Mouse (Mus musculus) ES-E14 (cell line): ENCODE results near the gene Apof. TPM values are rescaled to one million over a fixed set of nuclear protein-coding genes. Genes with fewer than 3 reads are reported as not detected.

Experiments
- DNase-seq: peaks from one replicate; pipeline ENCODE4 v3.0.0-alpha.2; 2013; ENCODE audit warnings: low read depth, low spot score
- H3K27ac ChIP-seq: 2 replicates; pipeline ENCODE4 v1.5.1; 2012; ENCODE audit warnings: low read depth, mild to moderate bottlenecking, low read length, moderate library complexity, mixed read lengths; ENCODE audit not compliant: poor library complexity, insufficient read depth, severe bottlenecking
- H3K36me3 ChIP-seq: 2 replicates; pipeline ENCODE4 v1.6.1; 2012; ENCODE audit warnings: mild to moderate bottlenecking, low read length, moderate library complexity, mixed read lengths; ENCODE audit not compliant: control insufficient read depth, poor library complexity, insufficient read depth, severe bottlenecking
- H3K4me1 ChIP-seq, 2 experiments: fragments of 150-350 bp in 1 of 2; sonication (generic) in 1 of 2; 2 replicates each; pipeline ENCODE4 v1.6.1; 2012; ENCODE audit warnings: low read length in 2 of 2, mild to moderate bottlenecking in 1 of 2, mixed read lengths in 1 of 2; ENCODE audit not compliant: control insufficient read depth in 2 of 2, insufficient read depth in 2 of 2, poor library complexity in 1 of 2
- H3K4me3 ChIP-seq, 2 experiments: fragments of 150-350 bp in 1 of 2; sonication (generic) in 1 of 2; 2 replicates each; pipeline ENCODE4 v1.5.1; 2012; ENCODE audit warnings: low read length in 2 of 2, low read depth in 1 of 2, mild to moderate bottlenecking in 1 of 2, mixed read lengths in 1 of 2; ENCODE audit not compliant: insufficient read depth in 1 of 2, poor library complexity in 1 of 2, severe bottlenecking in 1 of 2
- H3K9ac ChIP-seq: 2 replicates; pipeline ENCODE4 v1.6.1; 2012; ENCODE audit warnings: low read depth, mild to moderate bottlenecking, low read length, mixed read lengths; ENCODE audit not compliant: poor library complexity, insufficient read depth, severe bottlenecking
- H3K9me3 ChIP-seq: fragments of 150-350 bp; sonication (generic); 2 replicates; pipeline ENCODE4 v1.6.1; 2012; ENCODE audit warnings: low read depth, mild to moderate bottlenecking, low read length; ENCODE audit not compliant: control insufficient read depth, insufficient read depth
- CHD2 ChIP-seq: IDR thresholded peaks from 2 replicates; pipeline ENCODE4 v1.6.1; 2014; ENCODE audit warnings: mild to moderate bottlenecking, low read depth, low read length, inconsistent platforms
- HCFC1 ChIP-seq: IDR thresholded peaks from 2 replicates; pipeline ENCODE4 v1.6.1; 2012; ENCODE audit warnings: low read length, inconsistent platforms, borderline replicate concordance; ENCODE audit not compliant: insufficient read depth
- MAFK ChIP-seq: IDR thresholded peaks from 2 replicates; pipeline ENCODE4 v1.6.1; 2014; ENCODE audit warnings: mild to moderate bottlenecking, low read depth, low read length, inconsistent platforms; ENCODE audit not compliant: insufficient read depth
- ZC3H11A ChIP-seq: IDR thresholded peaks from 2 replicates; pipeline ENCODE4 v1.6.1; 2012; ENCODE audit warnings: low read depth, mild to moderate bottlenecking, inconsistent platforms, low read length, borderline replicate concordance
- ZNF384 ChIP-seq: IDR thresholded peaks from 2 replicates; pipeline ENCODE4 v1.6.1; 2012; ENCODE audit warnings: low read depth, low read length, inconsistent platforms
- in situ Hi-C, 2 experiments: fragments of 600-800 bp; cut with MboI; formaldehyde crosslinking; loops; one replicate each; pipeline ENCODE4 v1.15.1; 2025; ENCODE audit warnings: low sequenced_read_pairs in 2 of 2, inconsistent platforms in 1 of 2; ENCODE audit not compliant: unreplicated experiment in 2 of 2
- total RNA-seq: library from RNA; depleted of rRNA; stranded (reverse); fragments of 300-350 nt; gene quantifications from 2 replicates; pipeline ENCODE4 v1.2.3, GENCODE M21; 2012; rRNA removed

Apof gene
- total RNA-seq, result 1.4 and 2.1 TPM in 2 replicates

GRCm38 (mm10) chr10:128268371-128268770 is at the start of gene Apof:
Apof (plus strand) TSS chr10:128268671.
- H3K9me3 ChIP-seq, result no peaks in the 10 kb centered on the region
- TF ChIP-seq ZNF384, result no peak
- H3K27ac ChIP-seq, result no peak within 1 kb of the TSS
- no peak within 1 kb of the TSS for H3K9ac ChIP-seq
- peaks cover 6 to 7% of the 10 kb centered on the region in 2 experiments; a peak in 2 of 4 replicates for H3K4me1 ChIP-seq
- in situ Hi-C loops, result no loop called here
- DNase-seq, result no peak
- no peaks in the 10 kb centered on the region for H3K36me3 ChIP-seq
- H3K4me3 ChIP-seq, result no peak within 1 kb of the TSS

GRCm38 (mm10) chr10:128221533-128222286 is 46.8 kb upstream of the Apof start:
- Histone ChIP-seq H3K9ac (peak overlapping the region; percentile 22; the same call in 1 of the 2 replicates), H3K36me3 (no peaks in the 10 kb centered on the region), H3K4me1 (peaks cover 0 to 18% of the 10 kb centered on the region in 2 experiments; a peak in 2 of 4 replicates), H3K9me3 (no peaks in the 10 kb centered on the region), H3K27ac (no peak overlapping the region), H3K4me3 (no peak overlapping the region)
- in situ Hi-C loops, result no loop called here
- TF ChIP-seq CHD2 (no peak), ZNF384 (peak; percentile 68; the same call in 1 of the 2 replicates)
- no peak for DNase-seq

GRCm38 (mm10) chr10:128225064-128225463 is 43.4 kb upstream of the Apof start:
- H3K4me1 ChIP-seq, result peaks cover 0 to 20% of the 10 kb centered on the region in 2 experiments; a peak in 2 of 4 replicates
- H3K9ac ChIP-seq, result no peak overlapping the region
- no peak overlapping the region for H3K27ac ChIP-seq
- H3K36me3 ChIP-seq, result no peaks in the 10 kb centered on the region
- H3K9me3 ChIP-seq, result no peaks in the 10 kb centered on the region
- in situ Hi-C loops, result no loop called here
- no peak for DNase-seq
- no peak for TF ChIP-seq ZC3H11A
- no peak for TF ChIP-seq ZNF384
- no peak for TF ChIP-seq CHD2
- TF ChIP-seq MAFK, result no peak
- no peak for TF ChIP-seq HCFC1
- no peak overlapping the region for H3K4me3 ChIP-seq

GRCm38 (mm10) chr10:128225538-128225937 is 42.9 kb upstream of the Apof start, which contains the start of gene Mip:
Mip (plus strand) TSS chr10:128225838.
- H3K4me1 ChIP-seq, result peaks cover 0 to 21% of the 10 kb centered on the region in 2 experiments; a peak in 2 of 4 replicates
- H3K27ac ChIP-seq, result no peak within 1 kb of the TSS
- no peaks in the 10 kb centered on the region for H3K36me3 ChIP-seq
- in situ Hi-C loops, result no loop called here
- DNase-seq, result no peak
- no peak for TF ChIP-seq ZC3H11A
- TF ChIP-seq MAFK, result no peak
- TF ChIP-seq HCFC1, result no peak
- TF ChIP-seq ZNF384, result no peak
- TF ChIP-seq CHD2, result no peak
- no peaks in the 10 kb centered on the region for H3K9me3 ChIP-seq
- peak within 1 kb of the TSS; percentile 26; the same call in 1 of the 2 replicates for H3K9ac ChIP-seq
- peak within 1 kb of the TSS; percentile 43 to 50 for H3K4me3 ChIP-seq

GRCm38 (mm10) chr10:128227592-128227991 is 40.9 kb upstream of the Apof start:
- H3K4me3 ChIP-seq, result no peak overlapping the region
- H3K4me1 ChIP-seq, result peaks cover 0 to 20% of the 10 kb centered on the region in 2 experiments; a peak in 2 of 4 replicates
- no peak for DNase-seq
- in situ Hi-C loops, result no loop called here
- TF ChIP-seq CHD2, result no peak
- TF ChIP-seq HCFC1, result no peak
- no peak for TF ChIP-seq ZNF384
- TF ChIP-seq MAFK, result no peak
- TF ChIP-seq ZC3H11A, result no peak
- no peaks in the 10 kb centered on the region for H3K36me3 ChIP-seq
- H3K27ac ChIP-seq, result no peak overlapping the region
- H3K9ac ChIP-seq, result no peak overlapping the region
- H3K9me3 ChIP-seq, result no peaks in the 10 kb centered on the region
